Mouse (Mus musculus) liver, embryonic 14.5 days (tissue): ENCODE data around the gene Zcchc3.

Experiments used
- CTCF ChIP-seq: IDR thresholded peaks from 2 replicates; pipeline ENCODE4 v1.5.1; 2016; ENCODE audit warnings: antibody characterized with exemption, low read depth, control low read depth
- EP300 ChIP-seq: IDR thresholded peaks from 2 replicates; pipeline ENCODE4 v1.6.1; 2016; ENCODE audit warnings: antibody characterized with exemption, low read depth

DNA sequence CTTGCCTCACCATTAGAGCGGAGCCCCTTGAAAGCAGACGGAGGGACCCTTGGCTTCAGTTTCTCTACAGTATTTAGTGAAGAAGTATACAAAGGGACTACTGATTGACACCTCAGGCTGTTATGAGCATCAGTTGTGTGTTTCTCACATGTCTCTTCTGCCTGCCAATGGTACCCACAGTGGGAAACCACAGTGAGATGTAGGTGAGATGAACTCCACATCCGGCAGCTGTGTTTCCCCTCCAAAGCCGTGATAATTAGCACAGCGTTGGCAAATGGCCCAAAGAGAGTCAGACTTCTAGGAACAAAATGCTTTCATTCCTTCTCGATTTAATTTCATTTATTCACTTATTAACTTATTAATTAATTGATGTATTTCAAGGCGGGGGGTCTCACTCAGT is 42.7 kb downstream of the Zcchc3 start:
- TF ChIP-seq EP300 (no peak), CTCF (no peak)
